Mouse (Mus musculus) right cerebral cortex, postnatal 36 days (tissue): ENCODE measurements at regions not wholly inside any gene's neighbourhood (a gene's known extent, or its start where the extent isn't known, plus 50 kb on each side); places are given as distances from the start of the nearest gene placed in this dataset.
"Not testable (repeated sequence)": the region's sequence is repeated elsewhere in the genome, so short reads cannot be mapped to it uniquely, and the experiment has no call there.

Experiments
- DNase-seq, 2 experiments: peaks; one replicate each; pipeline ENCODE4 v3.0.0; 2022; ENCODE audit warnings: low spot score in 2 of 2, mixed read lengths in 1 of 2

GRCm38 (mm10) chr16:30683986-30684385 is 84.5 kb downstream of the Fam43a start:
- DNase-seq = peak in 1 of 2 experiments; percentile 12

GRCm38 (mm10) chr16:30686536-30686935 is 87.0 kb downstream of the Fam43a start:
- no peak for DNase-seq

GRCm38 (mm10) chr16:30687225-30687624 is 87.7 kb downstream of the Fam43a start:
- no peak for DNase-seq

- no peak for DNase-seq
These were observed 88.2 kb downstream of the Fam43a start for GRCm38 (mm10) chr16:30687682-30688081.

- no peak for DNase-seq
These were observed 91.0 kb downstream of the Fam43a start for GRCm38 (mm10) chr16:30690531-30690930.

DNA sequence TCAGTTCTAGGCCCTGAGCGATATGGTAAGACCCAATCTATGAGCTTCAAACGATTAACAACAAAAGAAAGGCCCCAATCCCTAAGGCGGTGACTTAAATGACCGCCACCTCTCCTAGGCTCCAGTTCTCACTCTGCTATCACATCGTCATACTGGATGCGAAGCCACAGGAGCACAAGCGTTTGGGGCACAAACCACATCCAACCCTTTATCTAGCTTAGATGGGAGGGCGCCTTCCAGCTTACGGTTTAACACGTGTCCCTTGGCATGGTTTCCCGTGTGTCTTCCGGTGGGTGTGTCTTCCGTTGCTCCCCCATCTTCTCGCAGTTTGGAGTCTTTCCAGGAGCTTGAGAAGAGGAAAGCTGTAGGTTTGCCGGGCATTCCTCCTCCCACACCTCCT is 92.4 kb downstream of the Fam43a start:
- no peak for DNase-seq

DNA sequence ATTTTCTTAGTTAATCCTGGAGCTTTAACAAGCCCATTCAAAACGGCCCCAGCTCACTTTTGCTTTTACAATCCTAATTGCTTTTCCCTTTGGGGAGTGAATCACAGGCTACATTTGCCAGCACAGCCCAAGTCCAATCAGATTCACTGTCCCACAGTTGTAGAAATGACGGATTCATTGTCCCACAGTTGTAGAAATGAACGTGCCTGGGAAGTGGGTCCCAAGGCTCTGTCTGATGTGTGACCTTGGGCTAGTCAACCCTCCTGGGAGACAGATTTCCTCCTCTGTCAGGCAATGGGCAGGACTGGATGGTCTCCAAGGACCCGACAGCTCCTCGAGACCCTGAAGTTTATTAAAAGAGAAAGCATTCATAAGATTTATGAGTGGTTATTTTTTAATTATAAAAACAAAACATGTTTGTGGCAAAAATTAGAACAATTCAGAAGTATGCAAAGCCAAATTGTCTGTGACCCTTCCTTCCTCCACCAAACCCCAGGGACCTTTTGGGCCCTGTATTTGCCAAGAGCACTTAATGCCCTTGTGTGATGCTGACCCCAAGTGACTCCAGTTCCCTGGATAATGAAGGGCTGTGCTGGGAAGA is 93.1 kb downstream of the Fam43a start:
- DNase-seq = no peak

- DNase-seq = no peak
These were observed 93.7 kb downstream of the Fam43a start for GRCm38 (mm10) chr16:30693206-30693605.

GRCm38 (mm10) chr16:30693839-30694527 is 94.5 kb downstream of the Fam43a start:
- no peak for DNase-seq

DNA sequence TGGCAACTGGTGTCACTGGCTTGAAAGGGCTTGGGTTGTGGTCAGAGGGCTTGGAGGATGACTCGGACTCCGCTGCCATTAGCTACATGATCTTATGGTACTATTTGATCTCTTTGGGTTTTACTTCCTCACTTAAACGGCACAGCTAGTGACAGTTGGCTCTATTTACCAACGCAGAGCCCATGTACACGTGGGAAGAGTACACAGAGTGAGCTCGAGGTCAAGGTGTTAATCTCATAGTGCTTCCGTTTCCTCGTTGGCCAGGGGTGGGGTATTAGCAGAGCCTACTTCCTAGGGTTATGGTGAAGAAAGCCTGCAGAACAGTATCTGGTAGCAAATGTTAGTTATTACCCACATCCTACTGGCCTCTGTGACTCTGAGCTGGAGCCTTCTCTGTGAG is 96.2 kb downstream of the Fam43a start:
- DNase-seq = no peak

- DNase-seq = peak; percentile 12 to 32
These were observed 97.7 kb downstream of the Fam43a start for GRCm38 (mm10) chr16:30697209-30697608.

GRCm38 (mm10) chr16:30697806-30698205 is 98.3 kb downstream of the Fam43a start:
- DNase-seq = peak in 1 of 2 experiments; percentile 6

DNA sequence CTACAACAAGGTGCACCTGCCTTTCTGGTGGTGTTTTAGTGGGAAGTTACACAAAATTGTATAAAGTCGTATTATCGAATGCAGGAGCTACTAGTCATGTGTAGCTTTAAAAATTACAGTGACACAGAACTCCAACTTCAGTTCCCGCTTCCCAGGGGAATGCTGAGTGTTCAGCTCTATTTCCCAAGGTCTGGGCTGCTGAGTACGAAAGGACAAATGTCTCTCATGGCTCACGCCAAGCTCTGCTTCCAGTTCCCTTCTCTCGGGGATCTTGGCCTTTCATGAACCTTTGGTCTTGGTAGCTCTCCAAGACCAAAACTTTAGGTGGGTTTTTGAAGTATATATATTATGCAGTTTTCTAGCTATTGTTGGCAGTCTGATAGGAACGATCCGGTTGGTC is 104.3 kb downstream of the Fam43a start:
- no peak for DNase-seq

DNA sequence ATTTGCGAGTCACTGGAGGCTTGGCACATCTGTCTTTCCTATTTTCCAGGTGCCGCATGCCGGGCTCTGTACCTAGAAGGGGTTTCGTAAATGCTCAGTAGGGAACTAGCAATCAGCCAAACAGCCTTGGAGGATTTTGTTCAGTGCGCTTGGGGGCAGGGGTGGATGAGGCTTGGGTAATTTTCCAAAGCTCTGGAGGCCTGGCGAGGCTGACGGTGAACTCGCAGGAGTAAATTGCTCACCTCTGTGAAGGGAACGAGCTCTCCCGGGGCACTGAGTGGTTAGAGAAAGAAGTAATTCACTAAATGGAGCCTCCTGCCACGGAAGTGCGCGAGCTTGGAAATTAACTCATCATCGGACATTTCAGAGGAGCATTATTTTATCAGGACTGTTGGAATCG is 110.0 kb downstream of the Fam43a start:
- DNase-seq = no peak

GRCm38 (mm10) chr16:30709975-30710374 is 110.5 kb downstream of the Fam43a start:
- no peak for DNase-seq

DNA sequence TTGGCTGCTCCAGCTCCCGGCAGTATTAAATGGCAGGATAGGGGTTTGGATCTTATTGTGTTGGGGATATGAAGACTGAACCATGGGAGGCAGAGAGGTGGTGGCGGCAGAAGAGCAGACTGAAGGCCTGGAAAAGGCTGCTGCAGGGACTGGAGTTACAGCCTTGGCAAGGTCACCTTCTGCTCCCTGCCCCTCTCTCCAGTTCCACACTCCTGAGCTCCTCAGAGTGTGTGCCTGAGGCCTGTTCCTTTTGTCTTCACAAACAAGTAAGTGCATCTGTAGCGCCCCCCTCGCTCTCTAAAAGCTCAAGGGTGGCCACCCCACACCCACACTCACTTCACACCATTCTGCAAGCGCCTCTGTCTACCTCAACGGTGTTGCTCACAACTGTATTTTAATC is 113.0 kb downstream of the Fam43a start:
- DNase-seq = no peak

DNA sequence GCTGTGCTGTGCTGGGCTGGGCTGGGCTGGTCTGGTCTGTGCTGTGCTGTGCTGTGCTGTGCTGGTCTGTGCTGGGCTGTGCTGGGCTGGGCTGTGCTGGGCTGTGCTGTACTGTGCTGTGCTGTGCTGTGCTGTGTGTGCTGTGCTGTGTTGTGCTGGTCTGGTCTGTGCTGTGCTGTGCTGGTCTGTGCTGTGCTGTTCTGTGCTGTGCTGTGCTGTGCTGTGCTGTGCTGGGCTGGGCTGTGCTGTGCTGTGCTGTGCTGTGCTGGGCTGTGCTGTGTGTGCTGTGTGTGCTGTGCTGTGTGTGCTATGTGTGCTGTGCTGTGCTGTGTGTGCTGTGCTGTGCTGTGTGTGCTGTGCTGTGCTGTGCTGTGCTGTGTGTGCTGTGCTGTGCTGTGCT is 118.1 kb downstream of the Fam43a start:
- DNase-seq = not testable (repeated sequence)

DNA sequence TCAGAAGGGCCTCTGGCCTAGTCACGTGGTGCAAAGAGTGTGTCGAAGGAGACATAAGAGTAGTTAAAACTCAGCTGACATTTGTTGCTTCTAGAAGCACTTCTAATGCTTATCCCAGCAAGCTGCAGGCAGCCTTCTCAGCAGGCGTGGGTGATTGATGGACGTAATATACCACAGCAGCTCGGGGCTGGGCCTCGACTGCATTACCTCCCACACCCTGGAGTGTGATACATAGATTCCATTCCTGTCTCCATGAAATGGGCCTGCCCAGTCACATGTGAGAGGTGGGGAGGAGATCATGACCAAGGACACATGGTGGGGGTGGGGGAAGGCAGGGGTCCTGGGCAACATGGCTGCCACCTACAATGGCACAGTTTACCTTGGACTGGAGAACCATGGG is 121.3 kb downstream of the Fam43a start:
- DNase-seq = no peak

DNA sequence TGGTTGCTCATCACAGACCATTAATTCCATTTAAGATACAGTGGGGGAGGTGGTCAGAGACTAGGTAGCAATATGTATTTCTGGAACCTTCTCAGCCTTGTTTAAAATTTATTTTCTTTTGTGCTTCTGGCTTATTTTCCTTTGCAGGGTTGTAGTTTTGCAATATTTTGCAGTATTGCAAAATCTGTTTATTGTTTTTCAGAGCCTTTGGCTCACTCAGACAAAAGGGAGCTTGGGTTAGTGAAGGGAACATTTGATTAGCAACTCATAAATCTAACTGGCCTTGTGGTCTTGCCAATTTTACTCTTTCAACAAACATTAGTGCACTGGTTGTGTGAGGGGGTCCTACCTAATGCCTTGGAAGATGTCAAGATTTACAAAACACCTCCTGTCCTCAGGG is 121.7 kb downstream of the Fam43a start:
- no peak for DNase-seq

- DNase-seq = no peak
These were observed 122.8 kb downstream of the Fam43a start for GRCm38 (mm10) chr16:30722372-30722771.

DNA sequence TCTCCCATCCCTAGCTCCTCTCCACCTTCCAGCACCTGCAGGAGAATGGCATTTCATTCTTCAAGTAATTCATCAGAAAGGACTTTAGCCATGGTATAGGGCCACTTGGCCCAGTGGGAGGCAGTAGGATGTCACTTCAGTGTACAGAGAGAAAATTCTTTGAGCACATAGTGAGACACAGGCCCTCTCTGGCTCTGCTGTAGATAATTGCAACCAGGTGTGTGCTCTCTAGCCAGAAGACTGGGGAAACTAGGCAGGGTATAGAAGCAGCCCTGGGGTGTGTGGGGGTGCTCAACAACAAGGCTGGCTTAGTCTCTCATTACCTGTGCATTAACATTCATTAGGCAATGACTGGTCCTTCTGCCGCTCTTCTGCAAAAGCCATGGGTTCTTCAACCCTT is 125.1 kb downstream of the Fam43a start:
- DNase-seq = no peak

- DNase-seq = no peak
These were observed 133.4 kb downstream of the Fam43a start for GRCm38 (mm10) chr16:30732770-30733415.

GRCm38 (mm10) chr16:30733478-30733877 is 134.0 kb downstream of the Fam43a start:
- DNase-seq = no peak
